Mouse (Mus musculus) brain, embryonic 18.5 days (tissue): ENCODE measurements at regions not wholly inside any gene's neighbourhood (a gene's known extent, or its start where the extent isn't known, plus 50 kb on each side); places are given as distances from the start of the nearest gene placed in this dataset.
"Not testable (repeated sequence)": the region's sequence is repeated elsewhere in the genome, so short reads cannot be mapped to it uniquely, and the experiment has no call there.

Source experiments
- DNase-seq: peaks from one replicate; pipeline ENCODE4 v3.0.0-alpha.2; 2012; ENCODE audit warnings: low read depth, low spot score

- DNase-seq: no peak
Observed at GRCm38 (mm10) chr16:93344555-93344954, 259.3 kb downstream of the Setd4 start.

GRCm38 (mm10) chr16:93342701-93343100 is 261.2 kb downstream of the Setd4 start:
- no peak for DNase-seq

GRCm38 (mm10) chr16:93341791-93342190 is 262.1 kb downstream of the Setd4 start:
- DNase-seq: no peak

GRCm38 (mm10) chr16:93338806-93339205 is 265.1 kb downstream of the Setd4 start:
- DNase-seq: no peak

- DNase-seq: no peak
Observed at GRCm38 (mm10) chr16:93335322-93336111, 268.3 kb downstream of the Setd4 start.

- peak; percentile 14 for DNase-seq
Observed at GRCm38 (mm10) chr16:93333654-93334053, 270.2 kb downstream of the Setd4 start.

- no peak for DNase-seq
Observed at GRCm38 (mm10) chr16:93328680-93329395, 275.0 kb downstream of the Setd4 start.

GRCm38 (mm10) chr16:93324911-93325310 is 279.0 kb downstream of the Setd4 start:
- no peak for DNase-seq

GRCm38 (mm10) chr16:93323172-93323571 is 280.7 kb downstream of the Setd4 start:
- DNase-seq: no peak

GRCm38 (mm10) chr16:93319581-93319980 is 284.3 kb downstream of the Setd4 start:
- DNase-seq: no peak

- DNase-seq: no peak
Observed at GRCm38 (mm10) chr16:93311644-93312043, 292.2 kb downstream of the Setd4 start.

- no peak for DNase-seq
Observed at GRCm38 (mm10) chr16:93308666-93309360, 295.1 kb downstream of the Setd4 start.

- DNase-seq: no peak
Observed at GRCm38 (mm10) chr16:93306951-93307350, 296.9 kb downstream of the Setd4 start.

GRCm38 (mm10) chr16:93306140-93306539 is 297.7 kb downstream of the Setd4 start:
- not testable (repeated sequence) for DNase-seq

GRCm38 (mm10) chr16:93294430-93294829 is 309.4 kb downstream of the Setd4 start:
- no peak for DNase-seq

GRCm38 (mm10) chr16:93292965-93293653 is 310.8 kb downstream of the Setd4 start:
- peak; percentile 45 for DNase-seq

GRCm38 (mm10) chr16:93292181-93292834 is 311.6 kb downstream of the Setd4 start:
- no peak for DNase-seq

- no peak for DNase-seq
Observed at GRCm38 (mm10) chr16:93288036-93288435, 315.8 kb downstream of the Setd4 start.

GRCm38 (mm10) chr16:93287520-93287919 is 316.3 kb downstream of the Setd4 start:
- no peak for DNase-seq

GRCm38 (mm10) chr16:93286816-93287215 is 317.0 kb downstream of the Setd4 start:
- no peak for DNase-seq

- DNase-seq: no peak
Observed at GRCm38 (mm10) chr16:93285191-93285590, 318.7 kb downstream of the Setd4 start.
